Mouse (Mus musculus) kidney, adult 2 months (tissue): ENCODE results near the gene Mier2.

ENCODE experiments used
- CTCF ChIP-seq: fragments of 200-500 bp; conservative IDR thresholded peaks from 2 replicates; pipeline ENCODE4 v1.5.1; 2011; ENCODE audit warnings: low read depth, mild to moderate bottlenecking, control low read depth, low read length, moderate library complexity, mixed read lengths; ENCODE audit not compliant: insufficient read depth, insufficient read length
- POLR2A ChIP-seq: fragments of 200-500 bp; IDR thresholded peaks from one replicate; pipeline ENCODE4 v1.6.1; 2011; ENCODE audit warnings: low read depth, low read length, control low read depth

DNA sequence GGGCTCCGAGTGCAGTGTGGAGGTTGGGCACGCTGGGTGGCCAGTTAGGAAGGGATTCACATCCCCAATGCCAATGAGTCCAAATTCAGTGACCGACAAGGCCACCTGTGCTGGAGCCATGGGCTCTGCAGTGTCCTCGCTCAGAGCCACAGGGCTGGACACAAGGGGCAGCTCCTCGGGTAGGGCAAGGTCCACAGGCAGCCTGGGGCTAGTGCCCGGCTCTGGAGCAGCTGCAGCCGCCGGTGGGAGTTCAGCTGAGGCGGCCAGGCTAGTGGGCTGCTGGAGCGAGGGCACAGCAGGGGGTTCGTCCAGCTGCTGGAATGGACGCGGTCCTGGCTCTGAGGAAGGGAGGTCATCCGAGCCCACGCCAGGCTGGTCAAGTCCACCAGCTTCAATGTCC is 13.5 kb downstream of the Mier2 start:
- no peak for TF ChIP-seq CTCF
- TF ChIP-seq POLR2A, result no peak
